Mouse (Mus musculus) heart, postnatal 4 days (tissue): Measurements from ENCODE around the gene Rmdn2. TPM values are rescaled to one million over a fixed set of nuclear protein-coding genes. Genes with fewer than 3 reads are reported as not detected.

Experiments
- DNase-seq: peaks from one replicate; pipeline ENCODE4 v3.0.0; 2021
- total RNA-seq, 2 experiments: library from RNA; stranded (reverse); gene quantifications; 2 replicates each; pipeline ENCODE4 v1.2.3; 2021

The Rmdn2 gene
- total RNA-seq, 2 experiments from 2014 or later: 8.0 to 11.5 TPM

GRCm38 (mm10) chr17:79616621-79617020 is 5.0 kb downstream of the Rmdn2 start:
- no peak for DNase-seq

GRCm38 (mm10) chr17:79618455-79618854 is 6.8 kb downstream of the Rmdn2 start:
- DNase-seq: no peak

- no peak for DNase-seq
Observed at GRCm38 (mm10) chr17:79618984-79619383, 7.3 kb downstream of the Rmdn2 start.

- DNase-seq: no peak
Observed at GRCm38 (mm10) chr17:79622050-79622449, 10.4 kb downstream of the Rmdn2 start.

- no peak for DNase-seq
Observed at GRCm38 (mm10) chr17:79622574-79622973, 10.9 kb downstream of the Rmdn2 start.

GRCm38 (mm10) chr17:79623841-79624240 is 12.2 kb downstream of the Rmdn2 start:
- DNase-seq: no peak

- no peak for DNase-seq
Observed at GRCm38 (mm10) chr17:79626241-79626816, 14.7 kb downstream of the Rmdn2 start.

- no peak for DNase-seq
Observed at GRCm38 (mm10) chr17:79649893-79650292, 38.2 kb downstream of the Rmdn2 start.

GRCm38 (mm10) chr17:79650297-79650696 is 38.6 kb downstream of the Rmdn2 start:
- DNase-seq: no peak

GRCm38 (mm10) chr17:79653171-79653570 is 41.5 kb downstream of the Rmdn2 start:
- no peak for DNase-seq

- no peak for DNase-seq
Observed at GRCm38 (mm10) chr17:79654187-79654586, 42.5 kb downstream of the Rmdn2 start.

- DNase-seq: no peak
Observed at GRCm38 (mm10) chr17:79657785-79658184, 46.1 kb downstream of the Rmdn2 start.

GRCm38 (mm10) chr17:79658452-79658851 is 46.8 kb downstream of the Rmdn2 start:
- no peak for DNase-seq

GRCm38 (mm10) chr17:79658863-79659262 is 47.2 kb downstream of the Rmdn2 start:
- no peak for DNase-seq

- DNase-seq: peak; percentile 79
Observed at GRCm38 (mm10) chr17:79661387-79661786, 49.7 kb downstream of the Rmdn2 start.

- no peak for DNase-seq
Observed at GRCm38 (mm10) chr17:79661848-79662247, 50.2 kb downstream of the Rmdn2 start.

- DNase-seq: no peak
Observed at GRCm38 (mm10) chr17:79663393-79664105, 51.9 kb downstream of the Rmdn2 start.

GRCm38 (mm10) chr17:79664106-79664417 is 52.4 kb downstream of the Rmdn2 start:
- DNase-seq: no peak

GRCm38 (mm10) chr17:79670837-79671236 is 59.2 kb downstream of the Rmdn2 start:
- DNase-seq: no peak

GRCm38 (mm10) chr17:79695106-79695505 is 83.4 kb downstream of the Rmdn2 start:
- no peak for DNase-seq

- no peak for DNase-seq
Observed at GRCm38 (mm10) chr17:79695541-79695940, 83.9 kb downstream of the Rmdn2 start.

GRCm38 (mm10) chr17:79699197-79699596 is 87.5 kb downstream of the Rmdn2 start:
- peak; percentile 17 for DNase-seq

GRCm38 (mm10) chr17:79700871-79701270 is 89.2 kb downstream of the Rmdn2 start:
- DNase-seq: no peak

- no peak for DNase-seq
Observed at GRCm38 (mm10) chr17:79705671-79706455, 94.2 kb downstream of the Rmdn2 start.
